Mouse (Mus musculus): ENCODE measurements at regions not wholly inside any gene's neighbourhood (a gene's known extent, or its start where the extent isn't known, plus 50 kb on each side); places are given as distances from the start of the nearest gene placed in this dataset.

- DNase-seq = no peak
Observed at GRCm38 (mm10) chr5:80484676-80485075, 535.3 kb upstream of the Adgrl3 start.

- no peak for DNase-seq
Observed at GRCm38 (mm10) chr5:80488332-80488731, 531.6 kb upstream of the Adgrl3 start.

- DNase-seq = peak; percentile 22 to 32
Observed at GRCm38 (mm10) chr5:80508672-80509071, 511.3 kb upstream of the Adgrl3 start.

- no peak for DNase-seq
Observed at GRCm38 (mm10) chr5:80539997-80540396, 479.9 kb upstream of the Adgrl3 start.

GRCm38 (mm10) chr5:80551673-80552072 lies 468.3 kb upstream of the Adgrl3 start:
- DNase-seq = no peak

- DNase-seq = no peak
Observed at GRCm38 (mm10) chr5:80578741-80579140, 441.2 kb upstream of the Adgrl3 start.

- no peak for DNase-seq
Observed at GRCm38 (mm10) chr5:80611571-80611970, 408.4 kb upstream of the Adgrl3 start.

GRCm38 (mm10) chr5:80627225-80627624 lies 392.7 kb upstream of the Adgrl3 start:
- no peak for DNase-seq

- no peak for DNase-seq
Observed at GRCm38 (mm10) chr5:80659043-80659442, 360.9 kb upstream of the Adgrl3 start.

GRCm38 (mm10) chr5:80659530-80659929 lies 360.4 kb upstream of the Adgrl3 start:
- DNase-seq = no peak

GRCm38 (mm10) chr5:80670258-80670947 lies 349.5 kb upstream of the Adgrl3 start:
- no peak for DNase-seq

- DNase-seq = no peak
Observed at GRCm38 (mm10) chr5:80683431-80683830, 336.5 kb upstream of the Adgrl3 start.

- DNase-seq = no peak
Observed at GRCm38 (mm10) chr5:80700848-80701247, 319.1 kb upstream of the Adgrl3 start.

GRCm38 (mm10) chr5:80704732-80705131 lies 315.2 kb upstream of the Adgrl3 start:
- DNase-seq = no peak

- DNase-seq = no peak
Observed at GRCm38 (mm10) chr5:80706645-80707056, 313.3 kb upstream of the Adgrl3 start.
